Mouse (Mus musculus) G1E (cell line): Measurements from ENCODE around the gene Slc37a1.

Experiments used
- CTCF ChIP-seq: IDR thresholded peaks from 2 replicates; pipeline ENCODE4 v1.5.1; 2012; ENCODE audit warnings: low read depth, low read length, inconsistent platforms, mixed read lengths
- GATA1 ChIP-seq: IDR thresholded peaks from 2 replicates; pipeline ENCODE4 v1.6.1; 2012; ENCODE audit warnings: borderline replicate concordance, low read length, inconsistent platforms, mixed read lengths
- POLR2AphosphoS5 ChIP-seq: IDR thresholded peaks from 2 replicates; pipeline ENCODE4 v1.6.1; 2012; ENCODE audit warnings: low read depth, low read length, inconsistent platforms; ENCODE audit not compliant: insufficient replicate concordance
- TAL1 ChIP-seq: conservative IDR thresholded peaks from 2 replicates; pipeline ENCODE4 v1.6.1; 2012; ENCODE audit warnings: low read depth, low read length, inconsistent platforms, mixed read lengths

GRCm38 (mm10) chr17:31393811-31394210 lies 107.2 kb downstream of the Slc37a1 start:
- TF ChIP-seq CTCF = no peak
- TF ChIP-seq POLR2AphosphoS5 = no peak
- no peak for TF ChIP-seq GATA1
- TF ChIP-seq TAL1 = no peak
